Mouse (Mus musculus): Measurements from ENCODE around the gene Zfhx3. TPM values are rescaled to one million over a fixed set of nuclear protein-coding genes. Genes with fewer than 3 reads are reported as not detected.

Gene Zfhx3
- total and polyA plus RNA-seq, 2 experiments: 1.3 to 1.5 TPM

GRCm38 (mm10) chr8:108402149-108402548, 459.7 kb downstream of the Zfhx3 start:
- 76% methylated on average over 9 of the region's 9 CpGs for WGBS
- TF ChIP-seq CTCF (IDR thresholded peaks at IDR 0.05; ENCODE audit: low read depth, low read length) (no peak), POLR2A (IDR thresholded peaks at IDR 0.05; ENCODE audit: extremely low read depth, insufficient read depth, low read length) (no peak)

GRCm38 (mm10) chr8:108406716-108407494, 464.5 kb downstream of the Zfhx3 start:
- no peak for DNase-seq (ENCODE audit: extremely low read depth, low read depth, low spot score)
- no peak overlapping the region for H3K4me3 ChIP-seq (ENCODE audit: insufficient read depth, low read depth, low read length)
- H3K4me1 ChIP-seq (ENCODE audit: control insufficient read depth, insufficient read depth, low read length): no peaks in the 10 kb centered on the region
- no peak overlapping the region for H3K9ac ChIP-seq (ENCODE audit: low read depth, low read length)
- no peak overlapping the region for H3K27ac ChIP-seq (replicated peaks; ENCODE audit: insufficient read depth, low read depth, low read length)
- 50% methylated on average over 25 of the region's 25 CpGs for WGBS
- no peaks in the 10 kb centered on the region for H3K79me2 ChIP-seq (ENCODE audit: control insufficient read depth, insufficient read depth, low read length)
- H3K27me3 ChIP-seq (ENCODE audit: control insufficient read depth, insufficient read depth, low read length): no peaks in the 10 kb centered on the region
- no peaks in the 10 kb centered on the region for H3K36me3 ChIP-seq (ENCODE audit: control insufficient read depth, insufficient read depth, low read length)
- no peak for TF ChIP-seq POLR2A (IDR thresholded peaks at IDR 0.05; ENCODE audit: extremely low read depth, insufficient read depth, low read length)
- no peak for TF ChIP-seq CTCF (IDR thresholded peaks at IDR 0.05; ENCODE audit: low read depth, low read length)

More at GRCm38 (mm10) chr8:108402149-108402548, 459.7 kb downstream of the Zfhx3 start:
- DNase-seq (ENCODE audit: extremely low read depth, low read depth, low spot score): no peak
- no peaks in the 10 kb centered on the region for H3K36me3 ChIP-seq (ENCODE audit: control insufficient read depth, insufficient read depth, low read length)
- no peak overlapping the region for H3K4me3 ChIP-seq (ENCODE audit: insufficient read depth, low read depth, low read length)
- no peaks in the 10 kb centered on the region for H3K79me2 ChIP-seq (ENCODE audit: control insufficient read depth, insufficient read depth, low read length)
- no peaks in the 10 kb centered on the region for H3K27me3 ChIP-seq (ENCODE audit: control insufficient read depth, insufficient read depth, low read length)
- H3K4me1 ChIP-seq (ENCODE audit: control insufficient read depth, insufficient read depth, low read length): no peaks in the 10 kb centered on the region
- H3K27ac ChIP-seq (replicated peaks; ENCODE audit: insufficient read depth, low read depth, low read length): no peak overlapping the region
- no peak overlapping the region for H3K9ac ChIP-seq (ENCODE audit: low read depth, low read length)

- H3K4me3 ChIP-seq (ENCODE audit: insufficient read depth, low read depth, low read length): no peak overlapping the region
- no peak for DNase-seq (ENCODE audit: extremely low read depth, low read depth, low spot score)
- no peak overlapping the region for H3K9ac ChIP-seq (ENCODE audit: low read depth, low read length)
- no peaks in the 10 kb centered on the region for H3K36me3 ChIP-seq (ENCODE audit: control insufficient read depth, insufficient read depth, low read length)
- peaks cover 2% of the 10 kb centered on the region; the same call in 1 of the 2 replicates for H3K27me3 ChIP-seq (ENCODE audit: control insufficient read depth, insufficient read depth, low read length)
- H3K4me1 ChIP-seq (ENCODE audit: control insufficient read depth, insufficient read depth, low read length): no peaks in the 10 kb centered on the region
- no peak overlapping the region for H3K27ac ChIP-seq (replicated peaks; ENCODE audit: insufficient read depth, low read depth, low read length)
- no peaks in the 10 kb centered on the region for H3K79me2 ChIP-seq (ENCODE audit: control insufficient read depth, insufficient read depth, low read length)
- TF ChIP-seq POLR2A (IDR thresholded peaks at IDR 0.05; ENCODE audit: extremely low read depth, insufficient read depth, low read length) (no peak), CTCF (IDR thresholded peaks at IDR 0.05; ENCODE audit: low read depth, low read length) (no peak)
- WGBS: 85% methylated on average over 15 of the region's 15 CpGs
These were observed 476.9 kb downstream of the Zfhx3 start for GRCm38 (mm10) chr8:108419162-108419844.

GRCm38 (mm10) chr8:108422521-108422920, 480.1 kb downstream of the Zfhx3 start:
- TF ChIP-seq POLR2A (IDR thresholded peaks at IDR 0.05; ENCODE audit: extremely low read depth, insufficient read depth, low read length): no peak
- no peak for TF ChIP-seq CTCF (IDR thresholded peaks at IDR 0.05; ENCODE audit: low read depth, low read length)

GRCm38 (mm10) chr8:108424337-108424736, 481.9 kb downstream of the Zfhx3 start:
- TF ChIP-seq CTCF (IDR thresholded peaks at IDR 0.05; ENCODE audit: low read depth, low read length) (no peak), POLR2A (IDR thresholded peaks at IDR 0.05; ENCODE audit: extremely low read depth, insufficient read depth, low read length) (no peak)
- peaks cover 2% of the 10 kb centered on the region; the same call in 1 of the 2 replicates for H3K27me3 ChIP-seq (ENCODE audit: control insufficient read depth, insufficient read depth, low read length)

More at GRCm38 (mm10) chr8:108422521-108422920, 480.1 kb downstream of the Zfhx3 start:
- no peak for DNase-seq (ENCODE audit: extremely low read depth, low read depth, low spot score)
- Histone ChIP-seq H3K79me2 (ENCODE audit: control insufficient read depth, insufficient read depth, low read length) (no peaks in the 10 kb centered on the region), H3K4me1 (ENCODE audit: control insufficient read depth, insufficient read depth, low read length) (no peaks in the 10 kb centered on the region), H3K36me3 (ENCODE audit: control insufficient read depth, insufficient read depth, low read length) (no peaks in the 10 kb centered on the region), H3K9ac (ENCODE audit: low read depth, low read length) (no peak overlapping the region), H3K4me3 (ENCODE audit: insufficient read depth, low read depth, low read length) (no peak overlapping the region), H3K27ac (replicated peaks; ENCODE audit: insufficient read depth, low read depth, low read length) (no peak overlapping the region), H3K27me3 (ENCODE audit: control insufficient read depth, insufficient read depth, low read length) (peaks cover 2% of the 10 kb centered on the region; the same call in 1 of the 2 replicates)
- WGBS: 82% methylated on average over 3 of the region's 3 CpGs

More at GRCm38 (mm10) chr8:108424337-108424736, 481.9 kb downstream of the Zfhx3 start:
- no peak for DNase-seq (ENCODE audit: extremely low read depth, low read depth, low spot score)
- Histone ChIP-seq H3K4me3 (ENCODE audit: insufficient read depth, low read depth, low read length) (no peak overlapping the region), H3K4me1 (ENCODE audit: control insufficient read depth, insufficient read depth, low read length) (no peaks in the 10 kb centered on the region), H3K79me2 (ENCODE audit: control insufficient read depth, insufficient read depth, low read length) (no peaks in the 10 kb centered on the region), H3K27ac (replicated peaks; ENCODE audit: insufficient read depth, low read depth, low read length) (no peak overlapping the region), H3K9ac (ENCODE audit: low read depth, low read length) (no peak overlapping the region), H3K36me3 (ENCODE audit: control insufficient read depth, insufficient read depth, low read length) (no peaks in the 10 kb centered on the region)
- 71% methylated on average over 8 of the region's 8 CpGs for WGBS
